Comparison of ENCODE assay signal across 20 mouse cellular contexts in the genomic region with DNA sequence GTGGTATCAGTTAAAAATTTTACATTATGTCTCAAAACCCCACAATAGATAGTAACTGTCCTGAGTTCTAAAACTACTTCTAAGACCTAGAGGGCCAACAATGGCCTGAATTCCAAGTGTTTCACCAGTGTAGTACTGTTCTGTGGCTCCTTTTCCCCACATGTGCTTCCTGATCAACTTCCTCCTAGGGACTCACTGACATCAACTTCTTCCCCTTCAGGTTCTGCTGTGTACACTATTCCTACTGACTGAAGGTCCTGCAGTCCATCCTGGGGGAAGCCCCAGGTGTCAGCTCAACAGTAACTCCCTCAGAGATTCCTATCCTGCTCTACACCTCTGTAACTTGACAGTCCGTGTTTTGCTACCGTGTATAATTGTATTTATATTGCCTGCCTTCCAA.
A peak's percentile ranks its signal among the peaks of the same experiment; 100 is the strongest.
DNase-seq lines count a peak whose midpoint lies in the region; ATAC-seq and TF ChIP-seq lines count a peak whose summit lies in the region.
"Had no signal": no experiment of that assay in that cellular context is flagged by ENCODE, and none has a peak within 500 bp of the region (broad histone marks: within the 10 kb centered on the region; RNA-seq: fewer than 3 reads in every experiment).

No protein-coding gene starts in this region.

- H3K4me3 ChIP-seq in spleen, adult 2 months (ENCODE audit: extremely low read depth, insufficient read depth, insufficient read length) = no peak overlapping the region
- no peak overlapping the region for H3K4me3 ChIP-seq in myocyte
- H3K4me3 ChIP-seq: embryonic facial prominence, embryonic 10.5 days; embryonic facial prominence, embryonic 12.5 days; forebrain, embryonic 13.5 days; forebrain, embryonic 15.5 days had no signal

- peak overlapping the region; percentile 71 for H3K4me2 ChIP-seq in myocyte (ENCODE audit: low read depth)
- H3K4me2 ChIP-seq: embryonic facial prominence, embryonic 12.5 days; forebrain, embryonic 13.5 days; forebrain, embryonic 15.5 days had no signal

- no peak overlapping the region for H3ac ChIP-seq in myocyte (ENCODE audit: control insufficient read depth, insufficient read length)

- H3K79me2 ChIP-seq in myocyte (ENCODE audit: control insufficient read depth, insufficient read depth) = no peaks in the 10 kb centered on the region

- 19% methylated on average over 2 of the region's 2 CpGs for WGBS in spleen, adult 2 months

- peaks cover 15% of the 10 kb centered on the region; the same call in 1 of the 2 replicates for H3K4me1 ChIP-seq in spleen, adult 2 months (ENCODE audit: control insufficient read depth, insufficient read depth, insufficient read length)

- no peaks in the 10 kb centered on the region for H3K36me3 ChIP-seq in spleen, adult 2 months (ENCODE audit: control insufficient read depth, insufficient read depth, low read length)
- H3K36me3 ChIP-seq in myocyte (ENCODE audit: control insufficient read depth, insufficient read depth) = no peaks in the 10 kb centered on the region
- H3K36me3 ChIP-seq: embryonic facial prominence, embryonic 10.5 days; embryonic facial prominence, embryonic 12.5 days; forebrain, embryonic 15.5 days had no signal

- peak overlapping the region; percentile 62 for H3K27ac ChIP-seq in spleen, adult 2 months (ENCODE audit: insufficient read depth, low read length)
- H3K27ac ChIP-seq: embryonic facial prominence, embryonic 10.5 days; embryonic facial prominence, embryonic 12.5 days; forebrain, embryonic 13.5 days; forebrain, embryonic 15.5 days had no signal

- no peak for DNase-seq in spleen, adult 2 months (ENCODE audit: low read depth in 1 of 2, low spot score in 2 of 2)
- DNase-seq in spleen, postnatal 14 days (ENCODE audit: low spot score in 2 of 2) = no peak
- DNase-seq in heart, adult 18-20 months = no peak
- no peak for DNase-seq in testis, postnatal 14 days (ENCODE audit: low spot score)
- DNase-seq: adrenal gland, adult 2 months; adrenal gland, postnatal 10 days; adrenal gland, postnatal 25 days; cerebellum, adult 11-12 months; cerebellum, adult 2 months; cerebellum, adult 9-10 months; cerebellum, postnatal 10 days; cerebellum, postnatal 25 days had no signal

- no peaks in the 10 kb centered on the region for H3K27me3 ChIP-seq in spleen, adult 2 months (ENCODE audit: control insufficient read depth, insufficient read depth, low read length)
- H3K27me3 ChIP-seq in myocyte (ENCODE audit: control insufficient read depth, insufficient read depth, insufficient read length) = no peaks in the 10 kb centered on the region
- H3K27me3 ChIP-seq: embryonic facial prominence, embryonic 12.5 days; forebrain, embryonic 13.5 days; forebrain, embryonic 15.5 days had no signal

- ATAC-seq in hematopoietic stem cell, adult 5-6 weeks (replicated peaks in 1 of 2; ENCODE audit: insufficient read depth in 1 of 2, low FRiP score in 2 of 2, low TSS enrichment in 1 of 2, low read depth in 1 of 2, poor library complexity in 2 of 2, severe bottlenecking in 2 of 2) = peak; percentile 22 to 52; a peak in 3 of 4 replicates
- ATAC-seq in inflammation-experienced regulatory T-cells, adult 6 months = no peak
- ATAC-seq: CD4-positive, CD25-positive, alpha-beta regulatory T cell, adult 4 months; forebrain, embryonic 13.5 days; forebrain, embryonic 15.5 days had no signal

- no peak for TF ChIP-seq POLR2A in spleen, adult 2 months (IDR thresholded peaks at IDR 0.05; ENCODE audit: low read depth, low read length)
- no peak for TF ChIP-seq POLR2A in myocyte (IDR thresholded peaks at IDR 0.05; ENCODE audit: insufficient read length, low read depth)

- no peak for TF ChIP-seq CTCF in spleen, adult 2 months (IDR thresholded peaks at IDR 0.05; ENCODE audit: extremely low read depth, insufficient read depth, insufficient read length, insufficient replicate concordance)

TF ChIP-seq in myocyte, 11 proteins besides CTCF, POLR2A, EP300 and RAD21:
- TF ChIP-seq MAX (IDR thresholded peaks at IDR 0.05; ENCODE audit: low read depth) = no peak
